Mouse (Mus musculus) limb, embryonic 15.5 days (tissue): Measurements from ENCODE around the gene Cyp27b1. TPM values are rescaled to one million over a fixed set of nuclear protein-coding genes. Genes with fewer than 3 reads are reported as not detected.

Experiments
- ATAC-seq: fragments of 200-750 bp; cut with Nextera tagmentation; 2 replicates; pipeline ENCODE4 v1.8.0; 2017; ENCODE audit warnings: low read depth, moderate TSS enrichment; ENCODE audit not compliant: insufficient number of reproducible peaks, low FRiP score, low TSS enrichment
- H3K27ac ChIP-seq: fragments of 300-500 bp; sonication (generic); 2 replicates; pipeline ENCODE4 v1.5.1; 2015; ENCODE audit warnings: moderate library complexity, mild to moderate bottlenecking, inconsistent platforms
- H3K27me3 ChIP-seq: fragments of 300-500 bp; sonication (generic); 2 replicates; pipeline ENCODE4 v1.6.1; 2015; ENCODE audit warnings: inconsistent platforms
- H3K36me3 ChIP-seq: fragments of 300-500 bp; sonication (generic); 2 replicates; pipeline ENCODE4 v1.6.1; 2015; ENCODE audit warnings: inconsistent platforms
- H3K4me1 ChIP-seq: fragments of 300-500 bp; sonication (generic); 2 replicates; pipeline ENCODE4 v1.6.1; 2015; ENCODE audit warnings: inconsistent platforms
- H3K4me2 ChIP-seq: fragments of 300-500 bp; sonication (generic); 2 replicates; pipeline ENCODE4 v1.6.1; 2015; ENCODE audit warnings: mild to moderate bottlenecking, inconsistent platforms
- H3K4me3 ChIP-seq: fragments of 300-500 bp; sonication (generic); 2 replicates; pipeline ENCODE4 v1.5.1; 2015; ENCODE audit warnings: mild to moderate bottlenecking, inconsistent platforms
- H3K9ac ChIP-seq: fragments of 300-500 bp; sonication (generic); 2 replicates; pipeline ENCODE4 v1.6.1; 2015; ENCODE audit warnings: inconsistent platforms
- H3K9me3 ChIP-seq: fragments of 300-500 bp; sonication (generic); 2 replicates; pipeline ENCODE4 v1.6.1; 2016; ENCODE audit warnings: inconsistent platforms
- WGBS: fragments of 180-500 bp; shearing (Covaris S2); methylation state at CpG from one replicate; pipeline ENCODE4 v1.1.7; 2015; 5-methylcytosine and 5-hydroxymethylcytosine counted together
- polyA plus RNA-seq: library from polyadenylated mRNA; unstranded; fragments of >200 nt; fragmentation: Nextera tagmentation; extraction: Ambion mirVana; gene quantifications from 2 replicates; pipeline ENCODE4 v1.2.1, GENCODE M21; 2015

Gene Cyp27b1
- polyA plus RNA-seq, 1 experiment from 2014 or later: 0.32 TPM

- Histone ChIP-seq H3K9me3 (no peaks in the 10 kb centered on the region), H3K36me3 (no peaks in the 10 kb centered on the region; the same call in 1 of the 2 replicates), H3K27ac (no peak overlapping the region), H3K4me2 (no peak overlapping the region), H3K4me1 (0 out of 2 replicates have a peak, but pooled peaks cover 4% of the 10 kb centered on the region), H3K27me3 (no peaks in the 10 kb centered on the region), H3K9ac (no peak overlapping the region), H3K4me3 (no peak overlapping the region)
- no peak for ATAC-seq
- WGBS: 80% methylated on average over 12 of the region's 12 CpGs
Measured at GRCm38 (mm10) chr10:127036273-127036672, 11.8 kb upstream of the Cyp27b1 start.

- H3K27me3 ChIP-seq: no peaks in the 10 kb centered on the region
- H3K9ac ChIP-seq: no peak overlapping the region
- no peaks in the 10 kb centered on the region for H3K9me3 ChIP-seq
- H3K4me3 ChIP-seq: no peak overlapping the region
- no peak for ATAC-seq
- WGBS: 73% methylated on average over 12 of the region's 12 CpGs
- H3K27ac ChIP-seq: no peak overlapping the region
- H3K36me3 ChIP-seq: no peaks in the 10 kb centered on the region; the same call in 1 of the 2 replicates
- H3K4me2 ChIP-seq: no peak overlapping the region
- H3K4me1 ChIP-seq: peaks cover 7% of the 10 kb centered on the region; the same call in 1 of the 2 replicates
Measured at GRCm38 (mm10) chr10:127037641-127038040, 10.4 kb upstream of the Cyp27b1 start.

- 1% methylated on average over 20 of the region's 20 CpGs for WGBS
Measured at GRCm38 (mm10) chr10:127040569-127041214, 7.4 kb upstream of the Cyp27b1 start.

GRCm38 (mm10) chr10:127041274-127041766, 6.7 kb upstream of the Cyp27b1 start, which contains the start of the genes Mettl1 and Eef1akmt3:
TSS of gene Mettl1 (plus strand) at chr10:127041414.
TSS of gene Eef1akmt3 (minus strand) at chr10:127041513.
- H3K4me2 ChIP-seq: peak within 1 kb of the TSS; percentile 93
- H3K4me1 ChIP-seq: peaks cover 14% of the 10 kb centered on the region; the same call in 1 of the 2 replicates
- H3K27ac ChIP-seq: peak within 1 kb of the TSS; percentile 94
- peaks cover 24% of the 10 kb centered on the region for H3K36me3 ChIP-seq
- H3K9ac ChIP-seq: peak within 1 kb of the TSS; percentile 75
- H3K9me3 ChIP-seq: no peaks in the 10 kb centered on the region
- H3K4me3 ChIP-seq: peak within 1 kb of the TSS; percentile 92
- ATAC-seq: peak; percentile 37
- H3K27me3 ChIP-seq: no peaks in the 10 kb centered on the region; the same call in 1 of the 2 replicates
- under 1% methylated on average over 28 of the region's 28 CpGs for WGBS

More at GRCm38 (mm10) chr10:127040569-127041214, 7.4 kb upstream of the Cyp27b1 start:
- Histone ChIP-seq H3K27ac (peak overlapping the region; percentile 94), H3K4me3 (peak overlapping the region; percentile 92), H3K9ac (peak overlapping the region; percentile 75), H3K4me1 (peaks cover 14% of the 10 kb centered on the region; the same call in 1 of the 2 replicates), H3K4me2 (peak overlapping the region; percentile 93), H3K36me3 (peaks cover 19% of the 10 kb centered on the region), H3K27me3 (no peaks in the 10 kb centered on the region), H3K9me3 (no peaks in the 10 kb centered on the region)
- ATAC-seq: no peak

GRCm38 (mm10) chr10:127041774-127042338, 6.2 kb upstream of the Cyp27b1 start:
- peak overlapping the region; percentile 75 for H3K9ac ChIP-seq
- WGBS: under 1% methylated on average over 44 of the region's 44 CpGs
- H3K9me3 ChIP-seq: no peaks in the 10 kb centered on the region
- peak overlapping the region; percentile 93 for H3K4me2 ChIP-seq
- peak overlapping the region; percentile 94 for H3K27ac ChIP-seq
- peaks cover 29% of the 10 kb centered on the region for H3K36me3 ChIP-seq
- ATAC-seq: peak; percentile 83
- H3K4me3 ChIP-seq: peak overlapping the region; percentile 92
- H3K27me3 ChIP-seq: peaks cover 2% of the 10 kb centered on the region
- H3K4me1 ChIP-seq: peaks cover 14% of the 10 kb centered on the region; the same call in 1 of the 2 replicates

- Histone ChIP-seq H3K4me2 (peak overlapping the region; percentile 93), H3K9ac (peak overlapping the region; percentile 75), H3K4me1 (peaks cover 14% of the 10 kb centered on the region; the same call in 1 of the 2 replicates), H3K9me3 (no peaks in the 10 kb centered on the region), H3K36me3 (peaks cover 29% of the 10 kb centered on the region), H3K27me3 (peaks cover 9% of the 10 kb centered on the region), H3K27ac (peak overlapping the region; percentile 94), H3K4me3 (peak overlapping the region; percentile 92)
- WGBS: 16% methylated on average over 5 of the region's 5 CpGs
- ATAC-seq: no peak
Measured at GRCm38 (mm10) chr10:127042468-127043115, 5.5 kb upstream of the Cyp27b1 start.

- Histone ChIP-seq H3K9me3 (no peaks in the 10 kb centered on the region), H3K27ac (no peak overlapping the region), H3K4me3 (0 out of 2 replicates have a peak overlapping the region, but pooled peaks have one; percentile 92), H3K4me2 (no peak overlapping the region), H3K27me3 (peaks cover 15% of the 10 kb centered on the region), H3K4me1 (peaks cover 15% of the 10 kb centered on the region), H3K9ac (no peak overlapping the region), H3K36me3 (peaks cover 29% of the 10 kb centered on the region)
- no peak for ATAC-seq
- 87% methylated on average over 6 of the region's 6 CpGs for WGBS
Measured at GRCm38 (mm10) chr10:127043187-127043586, 4.9 kb upstream of the Cyp27b1 start.

GRCm38 (mm10) chr10:127048608-127049394, 751 bp downstream of the Cyp27b1 start:
- no peak for ATAC-seq
- H3K9me3 ChIP-seq: no peaks in the 10 kb centered on the region
- peak overlapping the region; percentile 25 for H3K4me2 ChIP-seq
- peaks cover 58% of the 10 kb centered on the region for H3K27me3 ChIP-seq
- H3K36me3 ChIP-seq: peaks cover 23% of the 10 kb centered on the region
- H3K4me3 ChIP-seq: peak overlapping the region; percentile 17
- WGBS: 4% methylated on average over 35 of the region's 35 CpGs
- H3K27ac ChIP-seq: no peak overlapping the region
- H3K4me1 ChIP-seq: peaks cover 33% of the 10 kb centered on the region
- 0 out of 2 replicates have a peak overlapping the region, but pooled peaks have one; percentile 5 for H3K9ac ChIP-seq

- peaks cover 22% of the 10 kb centered on the region for H3K36me3 ChIP-seq
- H3K9me3 ChIP-seq: no peaks in the 10 kb centered on the region
- H3K27ac ChIP-seq: no peak overlapping the region
- H3K9ac ChIP-seq: 0 out of 2 replicates have a peak overlapping the region, but pooled peaks have one; percentile 5
- H3K4me3 ChIP-seq: peak overlapping the region; percentile 17
- ATAC-seq: no peak
- H3K4me1 ChIP-seq: peaks cover 33% of the 10 kb centered on the region
- 2% methylated on average over 29 of the region's 29 CpGs for WGBS
- H3K4me2 ChIP-seq: peak overlapping the region; percentile 25
- H3K27me3 ChIP-seq: peaks cover 58% of the 10 kb centered on the region
Measured at GRCm38 (mm10) chr10:127049395-127050118, 1.5 kb downstream of the Cyp27b1 start.

GRCm38 (mm10) chr10:127050119-127050474, 2.0 kb downstream of the Cyp27b1 start:
- no peak overlapping the region for H3K4me2 ChIP-seq
- no peak for ATAC-seq

More at GRCm38 (mm10) chr10:127050119-127050474, 2.0 kb downstream of the Cyp27b1 start:
- no peak overlapping the region for H3K27ac ChIP-seq
- H3K27me3 ChIP-seq: peaks cover 58% of the 10 kb centered on the region
- H3K4me1 ChIP-seq: peaks cover 33% of the 10 kb centered on the region
- peaks cover 19% of the 10 kb centered on the region for H3K36me3 ChIP-seq
- peak overlapping the region; percentile 17; the same call in 1 of the 2 replicates for H3K4me3 ChIP-seq
- 18% methylated on average over 10 of the region's 10 CpGs for WGBS
- H3K9ac ChIP-seq: no peak overlapping the region
- H3K9me3 ChIP-seq: no peaks in the 10 kb centered on the region
